18 mouse cellular contexts compared by ENCODE assay signal in the genomic region with DNA sequence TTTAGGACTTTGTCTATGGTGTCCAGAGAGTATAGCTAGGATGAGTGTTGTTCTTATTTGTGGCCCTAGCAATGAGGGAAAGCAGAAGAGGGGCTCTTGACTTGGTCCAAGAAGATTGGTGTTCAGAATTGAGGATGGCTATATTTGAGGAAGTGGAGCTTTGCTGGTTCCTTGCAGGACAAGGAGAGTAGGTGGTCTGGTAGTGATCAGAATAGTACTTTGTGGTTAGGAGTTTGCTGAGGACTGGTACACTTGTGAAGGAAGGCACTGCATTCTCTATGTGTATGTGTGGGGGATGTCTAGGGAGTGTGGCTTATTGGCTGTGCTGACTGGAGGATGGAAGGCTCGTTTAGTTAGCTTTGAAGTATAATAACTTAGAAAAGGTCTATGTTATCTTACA.
"Had no signal": no experiment of that assay in that cellular context is flagged by ENCODE, and none has a peak within 500 bp of the region (broad histone marks: within the 10 kb centered on the region; RNA-seq: fewer than 3 reads in every experiment).

No protein-coding gene starts in this region.

- H3K9me3 ChIP-seq: liver, embryonic 15.5 days; lung, embryonic 15.5 days; megakaryocyte, embryonic 14.5 days; midbrain, embryonic 13.5 days; midbrain, embryonic 15.5 days; neural tube, embryonic 12.5 days; stomach, embryonic 15.5 days had no signal

- H3K36me3 ChIP-seq: liver, embryonic 15.5 days; lung, embryonic 15.5 days; midbrain, embryonic 13.5 days; midbrain, embryonic 15.5 days; neural tube, embryonic 12.5 days; stomach, embryonic 15.5 days had no signal

- H3K4me3 ChIP-seq: liver, embryonic 15.5 days; lung, embryonic 15.5 days; megakaryocyte, embryonic 14.5 days; midbrain, embryonic 13.5 days; midbrain, embryonic 15.5 days; neural tube, embryonic 12.5 days; stomach, embryonic 15.5 days had no signal

- H3K9ac ChIP-seq: liver, embryonic 15.5 days; liver, postnatal 0 days; lung, embryonic 15.5 days; midbrain, embryonic 13.5 days; midbrain, embryonic 15.5 days; neural tube, embryonic 12.5 days; stomach, embryonic 15.5 days had no signal

- ATAC-seq: liver, postnatal 0 days; lung, postnatal 0 days; midbrain, embryonic 13.5 days; midbrain, embryonic 15.5 days had no signal

- H3K4me1 ChIP-seq: liver, embryonic 15.5 days; lung, embryonic 15.5 days; megakaryocyte, embryonic 14.5 days; midbrain, embryonic 15.5 days; neural tube, embryonic 12.5 days; stomach, embryonic 15.5 days had no signal

- H3K4me2 ChIP-seq: liver, embryonic 15.5 days; lung, embryonic 15.5 days; midbrain, embryonic 11.5 days; midbrain, embryonic 13.5 days; midbrain, embryonic 15.5 days; neural tube, embryonic 12.5 days; stomach, embryonic 15.5 days had no signal

- H3K27me3 ChIP-seq: liver, embryonic 15.5 days; lung, embryonic 15.5 days; megakaryocyte, embryonic 14.5 days; midbrain, embryonic 13.5 days; midbrain, embryonic 15.5 days; neural tube, embryonic 12.5 days; stomach, embryonic 15.5 days had no signal

- H3K27ac ChIP-seq: liver, embryonic 15.5 days; lung, embryonic 15.5 days; macrophage; midbrain, embryonic 13.5 days; midbrain, embryonic 15.5 days; neural tube, embryonic 12.5 days; stomach, embryonic 15.5 days had no signal

- DNase-seq: liver, postnatal 0 days; lung, adult 2 months; lung, postnatal 14 days; lung, postnatal 36 days; right cerebral cortex, postnatal 14 days; thymus, adult 18-20 months; thymus, postnatal 14 days; thymus, postnatal 36 days had no signal
